Mouse (Mus musculus) lung, postnatal 14 days (tissue): ENCODE data around the gene Gm4450.
"Not testable (repeated sequence)": the region's sequence is repeated elsewhere in the genome, so short reads cannot be mapped to it uniquely, and the experiment has no call there.

ENCODE experiments used
- DNase-seq: peaks from one replicate; pipeline ENCODE4 v3.0.0; 2021

The Gm4450 gene

GRCm38 (mm10) chr3:98457026-98457425 is at the start of gene Gm4450:
Gm4450 (minus strand) TSS chr3:98457126.
- not testable (repeated sequence) for DNase-seq

DNA sequence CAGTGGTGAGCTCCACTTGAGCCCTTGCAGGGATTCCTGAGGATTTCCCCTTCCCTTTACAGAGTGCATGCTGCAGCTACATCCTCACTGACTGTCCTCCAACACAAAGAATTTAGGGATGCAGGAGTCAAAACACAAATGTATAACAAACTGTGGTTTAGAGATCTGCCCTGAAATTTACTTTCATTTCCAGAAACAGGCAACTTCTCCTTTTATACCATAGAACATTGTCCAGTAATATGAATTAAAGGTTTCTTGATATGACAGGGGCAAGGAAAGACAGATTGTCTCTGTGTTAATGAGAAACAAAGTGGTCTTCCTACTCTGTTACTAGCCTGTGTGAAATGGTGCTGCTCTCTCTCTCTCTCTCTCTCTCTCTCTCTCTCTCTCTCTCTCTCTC is 40.5 kb upstream of the Gm4450 start:
- DNase-seq = not testable (repeated sequence)

DNA sequence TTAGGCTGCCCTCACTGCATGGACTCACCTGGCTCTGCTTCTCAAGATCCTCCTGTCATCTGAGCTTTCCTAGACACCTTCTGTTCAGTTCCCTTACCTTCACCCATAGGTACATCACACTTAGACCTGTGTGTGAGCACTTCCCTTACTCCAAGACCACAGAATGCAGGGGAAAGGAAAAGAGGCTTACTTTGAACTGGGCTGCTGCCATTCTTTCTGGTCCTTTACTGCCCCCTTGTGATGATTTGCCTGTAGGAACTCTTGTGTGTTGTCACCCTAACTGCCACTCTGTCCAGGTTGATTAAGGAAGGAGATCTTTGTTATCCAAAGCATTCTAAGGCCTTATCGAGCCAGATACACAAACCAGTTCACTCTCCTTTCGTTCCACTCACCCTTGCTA is 39.8 kb upstream of the Gm4450 start:
- not testable (repeated sequence) for DNase-seq

GRCm38 (mm10) chr3:98495055-98495454 is 38.1 kb upstream of the Gm4450 start:
- DNase-seq = not testable (repeated sequence)

- DNase-seq = not testable (repeated sequence)
These were observed 37.3 kb upstream of the Gm4450 start for GRCm38 (mm10) chr3:98494184-98494583.

- DNase-seq = not testable (repeated sequence)
These were observed 14.6 kb upstream of the Gm4450 start for GRCm38 (mm10) chr3:98471499-98471898.

- not testable (repeated sequence) for DNase-seq
These were observed 14.1 kb upstream of the Gm4450 start for GRCm38 (mm10) chr3:98471057-98471456.

DNA sequence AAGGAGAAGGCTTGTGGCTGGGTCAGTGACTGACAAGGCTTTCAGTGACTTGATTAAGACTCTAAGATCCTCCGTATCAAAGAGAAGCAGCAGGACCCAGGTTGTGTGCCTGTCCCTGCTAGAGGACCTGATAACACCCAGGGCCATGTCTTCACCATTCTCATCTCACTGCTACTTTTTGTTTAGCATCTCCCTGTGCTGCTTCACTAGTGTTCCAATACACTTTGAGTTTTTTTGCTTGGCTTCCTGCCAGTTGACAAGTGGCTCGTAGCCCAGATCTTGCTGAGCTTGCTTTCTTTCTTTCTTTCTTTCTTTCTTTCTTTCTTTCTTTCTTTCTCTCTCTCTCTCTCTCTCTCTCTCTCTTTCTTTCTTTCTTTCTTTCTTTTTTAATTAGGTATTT is 12.4 kb upstream of the Gm4450 start:
- DNase-seq = not testable (repeated sequence)

GRCm38 (mm10) chr3:98453786-98454185 is 3.1 kb downstream of the Gm4450 start:
- DNase-seq = not testable (repeated sequence)

GRCm38 (mm10) chr3:98443924-98444323 is 13.0 kb downstream of the Gm4450 start:
- DNase-seq = not testable (repeated sequence)

DNA sequence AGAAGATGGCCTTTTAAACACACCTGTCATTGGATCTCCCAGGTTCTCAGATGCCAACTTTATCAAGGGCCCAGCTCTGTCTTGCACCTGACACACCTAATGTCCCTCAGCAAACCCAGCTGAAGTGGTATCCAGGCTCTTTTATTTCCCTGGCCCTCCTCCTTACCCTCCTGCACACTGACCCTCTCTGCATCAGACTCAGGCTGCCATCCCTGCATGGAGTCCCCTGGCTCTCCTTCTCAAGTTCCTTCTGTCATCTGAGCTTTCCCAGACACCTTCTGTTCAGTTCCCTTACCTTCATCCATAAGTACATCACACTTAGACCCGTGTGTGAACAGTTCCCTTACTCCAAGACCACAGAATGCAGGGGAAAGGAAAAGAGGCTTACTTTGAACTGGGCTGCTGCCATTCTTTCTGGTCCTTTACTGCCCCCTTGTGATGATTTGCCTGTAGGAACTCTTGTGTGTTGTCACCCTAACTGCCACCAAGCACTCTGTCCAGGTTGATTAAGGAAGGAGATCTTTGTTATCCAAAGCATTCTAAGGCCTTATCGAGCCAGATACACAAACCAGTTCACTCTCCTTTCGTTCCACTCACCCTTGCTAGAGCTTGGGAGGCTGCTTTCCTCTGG is 13.7 kb downstream of the Gm4450 start:
- not testable (repeated sequence) for DNase-seq

DNA sequence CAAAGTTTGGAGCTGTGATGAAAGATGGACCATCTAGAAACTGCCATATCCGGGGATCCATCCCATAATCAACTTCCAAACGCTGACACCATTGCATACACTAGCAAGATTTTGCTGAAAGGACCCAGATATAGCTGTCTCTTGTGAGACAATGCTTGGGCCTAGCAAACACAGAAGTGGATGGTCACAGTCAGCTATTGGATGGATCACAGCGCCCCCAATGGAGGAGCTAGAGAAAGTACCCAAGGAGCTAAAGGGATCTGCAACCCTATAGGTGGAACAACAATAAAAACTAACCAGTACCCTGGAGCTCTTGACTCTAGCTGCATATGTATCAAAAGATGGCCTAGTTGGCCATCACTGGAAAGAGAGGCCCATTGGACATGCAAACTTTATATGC is 14.7 kb downstream of the Gm4450 start:
- not testable (repeated sequence) for DNase-seq

GRCm38 (mm10) chr3:98435030-98435429 is 21.9 kb downstream of the Gm4450 start:
- DNase-seq = no peak

GRCm38 (mm10) chr3:98434088-98434816 is 22.7 kb downstream of the Gm4450 start:
- no peak for DNase-seq

GRCm38 (mm10) chr3:98428928-98429525 is 27.9 kb downstream of the Gm4450 start:
- DNase-seq = no peak

DNA sequence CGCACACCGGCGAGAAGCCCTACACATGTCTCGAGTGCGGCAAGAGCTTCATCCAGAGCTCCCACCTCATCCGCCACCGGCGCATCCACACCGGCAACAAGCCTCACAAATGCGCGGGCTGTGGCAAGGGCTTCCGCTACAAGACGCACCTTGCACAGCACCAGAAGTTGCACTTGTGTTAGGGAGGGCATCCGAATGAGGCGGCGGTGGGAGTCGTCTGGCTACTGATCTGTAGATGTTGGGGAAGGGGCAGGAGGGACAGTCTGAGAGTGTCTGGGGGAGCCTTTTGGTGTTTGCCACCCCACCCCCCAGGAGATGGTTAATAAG is 28.5 kb downstream of the Gm4450 start:
- DNase-seq = no peak

DNA sequence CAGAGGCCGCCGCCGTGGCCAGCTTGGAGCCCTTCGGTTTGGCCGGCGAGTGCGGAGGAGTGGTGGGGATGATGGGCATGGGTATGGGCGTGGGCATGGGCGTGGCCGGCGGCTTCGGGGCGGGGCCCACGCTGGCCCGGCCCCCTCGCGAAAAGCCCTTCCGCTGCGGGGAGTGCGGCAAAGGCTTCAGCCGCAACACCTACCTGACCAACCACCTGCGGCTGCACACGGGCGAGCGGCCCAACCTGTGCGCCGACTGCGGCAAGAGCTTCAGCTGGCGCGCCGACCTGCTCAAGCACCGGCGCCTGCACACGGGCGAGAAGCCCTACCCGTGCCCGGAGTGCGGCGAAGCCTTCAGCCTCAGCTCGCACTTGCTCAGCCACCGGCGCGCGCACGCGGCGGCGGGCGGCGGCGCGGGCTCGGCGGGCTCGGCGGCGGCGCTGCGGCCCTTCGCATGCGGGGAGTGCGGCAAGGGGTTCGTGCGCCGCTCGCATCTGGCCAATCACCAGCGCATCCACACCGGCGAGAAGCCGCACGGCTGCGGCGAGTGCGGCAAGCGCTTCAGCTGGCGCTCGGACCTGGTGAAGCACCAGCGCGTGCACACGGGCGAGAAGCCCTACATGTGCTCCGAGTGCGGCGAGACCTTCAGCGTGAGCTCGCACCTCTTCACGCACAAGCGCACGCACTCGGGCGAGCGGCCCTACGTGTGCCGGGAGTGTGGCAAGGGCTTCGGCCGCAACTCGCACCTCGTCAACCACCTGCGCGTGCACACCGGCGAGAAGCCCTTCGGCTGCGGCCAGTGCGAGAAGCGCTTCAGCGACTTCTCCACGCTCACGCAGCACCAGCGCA is 29.1 kb downstream of the Gm4450 start:
- DNase-seq = peak; percentile 65

DNA sequence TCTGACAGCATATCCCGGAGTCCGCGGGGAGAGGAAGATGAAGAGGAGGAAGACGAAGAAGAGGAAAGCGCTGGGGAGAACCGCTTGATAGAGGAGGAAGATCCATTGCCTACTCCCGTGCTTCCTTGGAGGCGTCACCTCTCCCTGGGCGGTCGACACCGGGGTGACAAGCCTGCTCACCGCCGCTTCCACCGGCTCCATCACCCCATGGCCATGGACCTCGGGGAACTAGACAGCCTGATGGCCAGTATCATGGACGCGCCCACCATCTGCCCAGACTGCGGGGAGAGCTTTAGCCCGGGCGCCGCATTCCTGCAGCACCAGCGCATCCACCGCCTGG is 29.7 kb downstream of the Gm4450 start:
- no peak for DNase-seq

DNA sequence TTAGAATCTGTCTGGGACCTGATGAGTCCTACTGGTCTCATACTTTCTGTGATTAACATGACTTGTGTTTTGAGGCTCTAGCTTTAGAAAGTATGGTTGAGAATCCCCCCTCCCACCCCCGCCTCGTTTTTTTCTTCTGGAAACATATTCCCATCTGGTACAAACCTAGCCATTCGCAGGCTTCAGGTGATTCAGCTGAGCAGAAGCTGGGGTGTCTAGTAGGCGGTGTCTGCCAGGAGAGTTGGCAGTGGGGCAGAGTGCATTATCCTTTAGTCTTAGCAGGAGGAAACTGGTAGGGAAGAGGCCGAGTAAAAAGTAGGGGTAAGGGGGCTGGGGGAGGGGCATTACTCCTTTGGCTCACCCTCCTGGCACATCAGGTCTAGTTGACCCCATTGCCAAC is 30.2 kb downstream of the Gm4450 start:
- no peak for DNase-seq

GRCm38 (mm10) chr3:98422926-98423325 is 34.0 kb downstream of the Gm4450 start:
- DNase-seq = no peak

GRCm38 (mm10) chr3:98419786-98420070 is 37.2 kb downstream of the Gm4450 start:
- DNase-seq = no peak

DNA sequence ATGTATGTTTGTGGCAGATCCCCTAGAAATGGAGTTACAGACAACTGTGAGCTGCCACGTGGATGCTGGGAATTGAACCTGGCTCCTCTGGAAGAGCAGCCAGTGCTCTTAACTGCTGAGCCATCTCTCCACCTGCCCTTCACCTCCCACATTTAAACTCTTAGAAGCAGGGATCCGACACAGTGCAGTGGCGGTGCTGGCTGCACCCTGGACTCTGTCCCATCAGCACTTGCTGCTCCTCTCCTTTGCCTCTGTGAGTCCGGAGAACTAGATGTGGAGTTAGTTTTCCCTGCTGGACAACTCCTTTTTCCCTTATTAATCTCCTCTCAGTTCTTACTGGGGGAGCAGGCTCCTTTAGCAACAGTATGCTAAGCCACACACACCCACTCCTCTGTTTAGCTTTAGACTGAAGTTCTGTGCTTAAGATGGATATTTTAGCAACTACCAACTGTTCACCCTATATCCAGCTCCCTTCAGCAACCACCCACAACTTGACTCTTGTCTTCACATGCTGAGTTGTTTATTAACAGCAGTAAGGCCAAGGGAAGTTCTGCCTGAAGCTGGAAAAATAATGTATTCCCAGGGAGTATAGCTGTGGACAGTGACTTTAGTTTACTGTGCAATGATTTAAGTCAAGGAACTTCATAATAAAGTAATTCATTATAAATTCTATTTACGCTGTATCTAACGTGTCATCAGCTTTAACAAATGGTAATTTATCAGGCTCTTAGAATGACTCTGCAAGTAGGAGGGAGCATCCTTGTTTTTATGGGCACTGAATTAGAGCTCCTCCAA is 37.7 kb downstream of the Gm4450 start:
- DNase-seq = no peak

DNA sequence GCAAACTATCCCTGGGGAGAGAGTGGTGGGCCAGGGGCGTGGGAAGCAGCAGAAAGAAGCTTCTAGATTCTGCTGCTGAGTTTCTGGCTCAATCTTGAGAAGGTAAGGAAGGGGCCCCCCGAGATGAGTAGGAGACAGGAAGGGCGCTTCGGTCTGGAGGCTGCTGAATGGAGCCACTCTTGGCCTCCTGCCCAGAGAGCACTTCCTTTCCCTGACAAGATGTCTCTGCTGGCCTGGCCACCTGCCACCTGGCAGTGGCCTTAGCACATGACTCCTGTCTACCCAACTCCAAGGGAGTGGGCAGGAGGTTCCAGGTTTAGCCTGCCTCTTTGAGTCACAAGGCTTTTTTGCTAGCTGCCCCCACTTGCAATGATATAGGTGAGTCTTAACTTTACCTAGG is 39.6 kb downstream of the Gm4450 start:
- peak; percentile 93 for DNase-seq
